Mouse (Mus musculus) gastrocnemius, postnatal 4 days (tissue): ENCODE results near the gene Gm17268. TPM values are rescaled to one million over a fixed set of nuclear protein-coding genes. Genes with fewer than 3 reads are reported as not detected.

Experiments
- DNase-seq, 2 experiments: peaks; one replicate each; pipeline ENCODE4 v3.0.0; 2021 to 2022; ENCODE audit warnings: low spot score in 2 of 2, mixed read lengths in 2 of 2
- total RNA-seq, 2 experiments: library from RNA; stranded (reverse); gene quantifications; 2 replicates each; pipeline ENCODE4 v1.2.3; 2021

The Gm17268 gene
- total RNA-seq, 2 experiments from 2014 or later: not detected

DNA sequence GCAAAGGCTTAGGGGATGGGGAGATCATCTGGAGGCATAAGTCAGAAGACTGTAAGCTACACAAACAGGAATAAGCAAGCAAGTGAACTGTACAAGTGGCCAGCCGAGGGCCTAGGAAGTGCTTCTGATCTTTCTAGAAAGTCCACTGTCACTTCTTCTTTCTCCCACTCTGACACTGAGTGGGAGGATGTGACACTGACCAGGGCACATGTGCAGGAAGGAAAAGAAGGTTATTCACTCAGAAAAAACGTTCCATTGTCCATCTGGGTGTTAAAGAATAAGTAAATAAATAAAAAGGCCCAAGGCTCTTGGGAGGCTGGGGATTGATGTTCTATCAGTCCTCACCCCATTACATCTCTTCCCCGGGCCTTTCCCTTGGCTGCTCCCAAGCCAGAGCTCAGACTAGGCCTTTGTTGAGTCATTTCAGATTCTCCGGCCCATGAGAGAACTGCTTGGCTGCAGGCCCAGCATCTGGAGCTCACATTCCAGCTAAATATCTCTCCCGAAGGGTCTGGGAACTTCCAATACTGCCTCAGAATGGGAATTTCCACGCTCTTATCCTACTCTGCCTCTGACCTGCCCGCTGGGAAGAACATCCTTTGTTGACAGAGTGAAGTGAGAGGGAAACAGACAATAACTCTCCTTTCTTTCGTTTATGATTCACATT lies 5.6 kb downstream of the Gm17268 start:
- peak; percentile 50 to 85 for DNase-seq

DNA sequence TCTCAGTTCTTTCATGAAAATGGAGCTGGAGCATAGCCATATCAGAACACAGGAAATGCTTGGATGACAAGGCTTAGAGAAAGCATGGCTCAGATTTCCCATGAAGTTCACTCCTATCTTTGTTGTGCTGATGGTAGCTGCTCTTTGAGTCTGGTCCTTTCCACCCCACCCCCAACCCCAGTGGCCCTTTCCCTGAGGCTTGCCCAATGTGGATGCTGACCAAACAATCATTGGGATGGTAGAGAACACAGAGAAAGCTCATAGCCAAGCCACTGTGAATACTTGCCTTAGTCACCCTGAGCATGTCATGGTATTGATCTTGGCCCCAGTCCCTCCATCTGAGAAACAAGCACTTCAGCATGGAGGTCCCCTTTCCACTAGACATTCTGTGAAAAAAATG lies 6.2 kb downstream of the Gm17268 start:
- no peak for DNase-seq

DNA sequence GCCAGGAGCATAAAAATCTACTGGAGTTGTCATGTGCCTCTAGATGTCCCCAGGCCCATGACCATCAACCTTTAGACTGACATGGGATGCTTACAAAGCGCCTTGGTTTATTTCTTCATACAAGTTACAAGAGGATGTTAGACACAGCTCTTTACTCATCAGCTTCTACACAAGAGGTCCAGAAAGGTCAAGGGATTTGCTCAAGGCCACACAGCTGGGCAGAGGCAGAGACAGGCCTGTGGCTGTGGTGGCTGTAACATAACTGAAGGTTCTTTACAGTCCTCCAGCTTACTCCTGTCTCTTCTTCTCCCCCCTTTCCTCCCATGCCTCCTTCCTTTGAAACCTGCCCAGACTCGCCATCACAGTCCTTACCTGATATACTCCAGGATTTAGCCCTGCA lies 8.2 kb downstream of the Gm17268 start:
- DNase-seq: no peak

DNA sequence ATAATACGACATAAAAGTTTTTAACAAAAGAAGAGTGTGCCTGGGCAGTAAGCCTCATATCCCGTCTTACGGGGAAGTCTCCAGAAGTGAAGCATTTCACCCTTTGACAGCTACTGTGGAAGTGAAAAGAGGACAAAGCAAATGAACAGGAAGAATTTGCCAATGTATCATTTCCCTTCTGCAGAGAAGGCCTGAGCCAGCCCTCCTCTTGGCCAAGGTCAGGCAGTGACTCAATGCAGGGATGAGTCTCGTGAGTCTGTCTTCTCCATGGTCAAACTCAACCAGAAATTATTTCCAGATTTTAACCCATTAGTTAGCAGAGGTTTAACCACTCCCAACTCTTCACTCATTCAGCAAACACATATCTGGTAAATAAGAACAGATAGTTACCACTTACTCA lies 14.6 kb downstream of the Gm17268 start:
- no peak for DNase-seq

DNA sequence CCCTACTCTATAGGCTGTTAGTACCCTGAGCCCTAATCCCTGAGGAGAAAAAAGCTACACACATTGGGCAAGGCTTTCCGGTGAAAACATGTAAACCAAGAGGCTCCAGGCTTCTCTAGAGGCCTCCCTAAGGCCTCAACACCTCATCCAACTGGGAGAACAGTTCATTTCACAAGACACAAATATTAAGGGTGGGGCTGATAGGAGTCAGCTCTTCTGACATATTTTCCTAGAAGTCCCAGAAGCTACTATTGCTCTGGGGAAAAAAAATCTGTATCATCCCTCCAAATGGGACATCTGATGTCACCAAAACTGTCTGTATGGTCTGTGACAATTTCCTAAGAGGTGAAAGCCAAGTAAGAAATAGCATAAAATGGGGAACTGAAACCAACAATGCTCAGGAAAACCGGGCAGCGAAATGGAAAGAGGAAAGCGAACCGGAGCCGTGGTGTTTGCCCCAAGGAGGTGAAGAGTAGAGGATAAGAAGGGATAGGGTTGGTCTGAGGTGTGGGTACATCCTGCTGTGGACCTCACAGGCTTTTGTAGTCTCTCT lies 15.8 kb downstream of the Gm17268 start:
- DNase-seq: no peak

DNA sequence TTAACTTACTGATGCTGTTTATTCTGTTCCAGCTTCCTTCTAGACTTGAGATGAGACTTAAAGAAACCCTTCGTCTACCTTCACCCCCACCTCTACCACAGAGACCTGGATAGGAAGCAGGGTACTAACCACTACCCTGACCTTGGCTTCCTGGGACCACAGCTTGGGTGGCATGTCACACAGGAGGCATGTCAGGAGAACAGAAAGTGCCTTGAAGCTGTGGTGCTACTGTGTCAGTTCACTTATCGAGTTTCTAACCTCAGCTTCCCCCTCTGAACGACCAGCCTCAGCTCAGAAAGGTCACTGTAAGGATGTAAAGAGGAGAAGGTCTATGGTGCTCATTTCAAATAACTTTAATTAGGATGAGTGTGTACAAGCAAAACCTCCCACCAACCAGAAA lies 17.0 kb downstream of the Gm17268 start:
- DNase-seq: no peak

DNA sequence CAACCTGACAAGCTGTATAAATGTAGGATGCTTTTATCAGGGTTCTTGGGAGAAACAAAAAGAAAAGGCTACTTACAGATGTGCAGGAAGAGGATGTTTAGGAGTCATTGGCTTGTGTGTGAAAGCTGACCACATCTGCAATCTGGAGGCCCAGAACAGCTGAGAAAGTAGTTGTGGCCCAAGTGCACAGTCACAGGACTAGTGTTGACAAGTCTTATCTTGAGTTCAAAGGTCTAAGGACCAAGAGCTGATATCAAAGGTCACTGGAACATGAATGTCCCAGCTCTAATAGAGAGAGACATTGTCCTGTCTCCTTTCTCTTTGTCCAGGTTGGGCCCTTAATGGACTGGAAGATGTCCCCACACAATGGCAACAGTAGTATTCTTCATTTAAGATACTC lies 18.6 kb downstream of the Gm17268 start:
- no peak for DNase-seq

DNA sequence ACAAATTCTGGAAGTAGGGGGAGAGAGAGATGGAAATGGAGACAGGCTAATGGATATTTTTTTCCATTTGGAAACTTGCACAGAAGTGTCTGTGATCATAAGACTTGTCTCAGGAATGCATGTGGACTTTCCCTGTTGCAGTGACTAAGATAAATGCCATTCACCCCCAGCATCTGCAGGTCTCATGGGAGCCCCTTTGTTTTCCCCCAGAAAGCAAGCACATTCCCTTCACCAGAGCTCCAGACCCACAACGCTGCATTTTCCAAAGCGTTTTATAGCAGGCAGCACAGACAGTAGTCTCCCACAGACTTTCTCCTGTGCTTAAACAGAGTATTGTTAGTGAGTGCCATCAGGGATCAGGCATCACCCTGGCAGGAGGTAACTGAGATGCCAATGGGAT lies 19.0 kb downstream of the Gm17268 start:
- no peak for DNase-seq

DNA sequence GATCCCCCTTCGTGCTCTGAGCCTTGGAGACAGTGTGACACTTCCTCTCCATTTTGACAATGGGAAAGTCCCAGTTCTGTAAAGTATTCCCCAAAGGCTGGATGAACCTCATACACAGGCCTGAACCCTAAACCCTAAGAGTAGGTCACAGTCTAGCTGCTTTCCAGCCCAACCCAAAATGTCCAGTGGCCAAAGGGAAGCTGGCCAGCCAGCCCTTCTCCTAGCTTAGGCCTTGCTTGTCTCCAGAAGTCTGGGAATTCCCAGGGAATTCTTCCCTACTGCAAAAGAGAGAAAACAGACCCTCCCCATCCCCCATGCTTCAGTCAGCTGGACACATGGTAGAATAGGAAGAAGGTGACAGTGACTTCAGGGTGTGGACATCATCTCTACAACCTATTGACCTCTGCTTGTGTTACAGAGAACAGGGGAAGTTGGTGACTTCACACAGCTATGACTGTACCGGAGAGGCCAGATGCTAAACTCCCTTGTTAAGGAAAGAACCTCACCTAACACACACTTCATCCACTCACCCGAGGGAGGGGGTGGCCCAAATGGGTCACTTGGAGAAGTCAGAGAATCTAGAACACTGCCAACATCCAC lies 22.1 kb downstream of the Gm17268 start:
- no peak for DNase-seq

DNA sequence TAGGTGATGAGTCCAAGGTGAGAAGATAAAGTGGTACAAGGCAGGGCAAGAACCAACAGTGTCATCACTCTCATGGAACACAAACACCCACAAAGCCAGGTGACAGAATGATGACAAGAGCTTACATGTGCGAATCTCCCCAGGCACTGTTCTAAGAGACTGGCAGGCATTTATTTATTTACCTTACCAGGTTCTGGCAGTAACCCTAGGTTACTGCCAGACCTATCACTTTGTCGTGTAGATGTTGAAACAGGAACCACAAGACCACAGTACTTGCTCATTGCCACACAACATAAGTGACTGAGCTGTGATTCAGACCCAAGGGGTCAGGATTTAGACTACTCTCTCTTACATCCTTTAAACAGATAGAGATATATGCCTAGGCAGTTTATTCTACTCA lies 23.3 kb downstream of the Gm17268 start:
- no peak for DNase-seq

DNA sequence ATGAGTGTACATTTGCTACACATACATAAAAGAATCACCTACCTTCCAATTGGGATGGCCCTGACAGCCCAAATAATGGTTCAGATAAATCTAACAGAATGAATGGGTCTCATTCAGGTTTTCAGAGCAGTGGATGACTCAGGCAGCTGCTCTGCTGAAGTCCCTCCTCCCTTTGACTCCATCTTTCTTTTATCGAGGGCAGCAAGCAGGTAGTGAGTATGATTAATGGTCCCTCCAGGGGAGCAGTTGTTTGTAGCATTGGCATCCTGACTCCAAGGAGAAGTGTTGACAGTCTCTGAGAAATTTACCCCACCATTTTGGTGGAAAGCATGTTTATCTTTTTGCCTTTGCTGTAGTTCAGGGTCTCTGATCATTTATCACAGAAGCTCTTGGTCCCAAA lies 24.6 kb downstream of the Gm17268 start:
- no peak for DNase-seq

DNA sequence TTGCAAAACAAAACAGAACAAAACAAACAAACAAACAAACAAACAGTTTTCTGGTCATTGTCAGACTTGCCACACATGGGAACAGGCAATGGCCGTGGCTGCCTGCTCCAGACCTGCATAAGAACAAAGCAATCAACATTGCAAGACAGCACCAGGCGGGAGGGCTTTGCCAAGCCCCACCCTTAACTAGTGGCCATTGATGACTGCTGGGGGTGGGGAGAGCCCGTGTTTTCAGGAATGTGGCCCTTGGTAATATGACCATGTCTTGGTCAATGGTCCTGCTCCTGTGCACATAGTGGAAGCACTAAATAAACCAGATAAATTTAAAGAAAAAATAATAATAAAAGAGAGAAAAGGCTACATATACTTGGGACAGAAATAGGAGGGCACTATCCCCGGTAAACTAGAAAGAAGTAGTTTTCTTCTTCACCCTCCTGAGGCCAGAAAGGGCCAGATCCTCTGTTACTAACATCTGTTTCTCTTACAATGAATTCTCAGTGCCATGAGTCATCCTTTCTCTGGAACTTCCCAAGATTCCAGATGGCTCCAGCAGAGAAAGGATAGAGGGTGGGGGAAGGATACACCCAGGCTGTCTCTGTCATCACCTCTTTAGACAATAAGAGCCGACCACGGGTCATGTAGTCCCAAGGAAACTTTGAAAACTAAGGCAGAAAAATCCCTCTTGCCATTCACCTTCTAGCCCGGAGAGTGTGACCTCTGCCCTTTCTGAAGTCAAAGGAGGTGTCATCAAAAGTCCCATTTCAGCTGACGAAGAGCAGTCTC lies 26.8 kb downstream of the Gm17268 start:
- no peak for DNase-seq

DNA sequence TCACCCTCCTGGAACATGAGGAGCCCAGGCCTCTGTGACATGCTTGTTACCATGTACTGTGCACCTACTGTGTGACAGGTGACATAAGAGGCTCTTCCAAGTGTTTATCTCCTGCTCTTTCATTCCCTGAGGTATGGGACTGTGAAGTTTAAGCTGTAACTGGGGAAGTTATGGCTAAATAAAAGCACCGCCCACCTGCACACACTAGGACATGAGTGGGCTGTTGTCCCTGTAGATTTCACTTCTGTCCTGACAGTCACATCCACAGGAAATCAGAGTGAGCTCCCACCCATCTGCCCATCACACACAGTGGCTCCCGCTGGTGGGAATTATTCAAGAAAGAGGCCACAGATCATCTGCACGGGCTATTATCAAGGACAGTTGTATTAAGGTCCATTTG lies 28.2 kb downstream of the Gm17268 start:
- DNase-seq: no peak

DNA sequence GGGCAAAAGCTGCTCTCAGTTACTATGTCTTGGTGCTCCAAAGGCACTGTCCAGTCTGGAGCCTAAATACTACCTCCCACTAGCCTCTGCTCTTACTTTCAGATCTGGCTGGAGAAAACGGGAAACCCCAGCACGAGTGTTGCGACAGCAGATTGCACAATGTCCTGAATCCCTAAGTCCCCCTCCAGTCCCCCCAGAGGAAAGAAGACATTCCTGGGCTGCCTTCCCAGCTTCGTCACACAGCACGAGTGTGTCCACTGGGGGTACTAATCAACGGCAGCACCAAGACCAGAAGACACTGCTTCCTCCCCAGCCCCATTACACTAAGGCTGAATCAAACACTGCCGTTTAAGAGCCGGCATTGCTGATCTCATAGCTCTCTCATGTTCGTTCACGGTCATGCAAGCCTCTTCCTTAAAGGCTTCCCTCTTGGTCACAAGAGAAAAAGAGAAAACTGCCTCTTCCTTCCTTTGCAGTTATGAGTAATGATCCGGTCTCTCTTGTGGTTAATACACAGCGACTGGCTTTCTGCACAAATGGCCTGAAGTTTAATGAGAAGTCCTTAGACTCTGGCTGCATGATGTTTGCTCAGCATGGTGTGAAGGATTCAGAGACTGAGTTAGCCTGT lies 31.5 kb downstream of the Gm17268 start:
- DNase-seq: peak in 1 of 2 experiments; percentile 51

DNA sequence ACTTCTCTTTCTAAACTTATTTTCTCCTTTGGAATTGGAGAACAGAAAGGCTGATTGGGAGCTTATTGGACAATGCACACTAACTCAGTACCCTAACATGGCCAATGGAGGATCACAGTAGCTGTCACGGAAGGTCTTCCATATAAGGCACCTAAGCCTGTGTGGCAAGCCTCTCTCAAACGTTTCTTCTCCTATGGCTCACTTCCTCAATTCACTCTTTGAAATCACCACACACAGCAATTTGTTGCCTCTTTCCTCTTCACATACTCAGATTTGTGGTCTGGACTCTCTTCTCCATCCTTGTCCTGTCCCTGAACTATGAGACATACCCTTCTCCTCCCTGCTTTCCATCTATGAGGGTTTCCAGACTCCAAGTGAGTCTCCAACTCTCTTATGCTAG lies 33.6 kb downstream of the Gm17268 start:
- DNase-seq: no peak

DNA sequence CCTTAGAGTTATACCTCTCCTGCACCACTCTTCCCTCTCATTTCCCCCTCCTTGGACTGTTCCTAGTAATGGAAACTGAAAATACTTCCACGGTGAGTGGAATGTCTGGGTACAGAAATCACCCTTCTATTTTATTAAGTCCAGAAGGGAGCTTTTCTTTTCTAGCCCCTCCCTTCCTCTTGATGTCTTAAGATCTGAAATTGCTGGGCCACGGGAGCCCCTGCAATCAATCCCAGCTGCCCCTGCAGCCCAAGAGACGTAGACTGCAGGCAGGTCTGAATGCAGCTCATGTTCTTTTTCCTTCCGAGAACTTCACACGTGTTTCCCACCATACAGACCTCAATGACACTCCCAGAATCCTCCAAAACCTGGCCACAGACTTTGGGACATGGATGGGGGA lies 37.8 kb downstream of the Gm17268 start:
- no peak for DNase-seq

DNA sequence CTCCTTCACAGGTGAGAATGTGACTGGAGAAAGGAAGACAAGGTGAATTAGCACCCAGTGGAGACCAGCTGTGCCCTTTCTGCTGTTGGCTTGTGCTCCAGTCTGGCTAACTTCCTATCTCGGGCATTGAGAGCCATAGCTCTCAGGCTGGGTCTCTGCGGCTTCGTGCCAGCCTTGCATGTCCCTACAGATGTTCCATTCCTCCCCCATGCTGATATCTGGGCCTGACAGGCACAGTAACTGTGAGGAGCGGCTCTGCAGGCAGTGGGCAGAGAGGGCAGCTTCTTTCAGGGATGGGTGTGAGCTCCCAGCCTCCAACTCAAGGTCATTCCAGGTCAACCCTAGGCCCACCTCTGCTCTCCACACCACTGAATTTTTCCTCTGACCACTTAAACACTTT lies 38.9 kb downstream of the Gm17268 start:
- DNase-seq: no peak

DNA sequence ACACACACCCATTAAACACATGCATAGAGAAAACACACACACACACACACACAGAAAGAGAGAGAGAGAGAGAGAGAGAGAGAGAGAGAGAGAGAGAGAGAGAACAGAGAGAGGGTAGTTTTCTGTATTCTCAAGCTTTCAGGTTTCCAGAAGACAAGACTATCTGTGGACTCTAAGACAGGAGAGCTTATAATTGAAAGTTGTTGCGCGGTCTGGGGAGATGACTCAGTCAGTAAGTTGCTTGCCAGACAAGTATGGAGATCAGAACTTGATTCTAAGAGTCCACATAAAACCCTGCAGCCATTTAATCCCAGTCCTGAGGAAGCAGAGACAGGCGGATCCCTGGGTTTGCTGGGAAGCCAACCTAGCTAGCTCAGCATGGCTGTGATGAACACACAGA lies 39.7 kb downstream of the Gm17268 start:
- no peak for DNase-seq

DNA sequence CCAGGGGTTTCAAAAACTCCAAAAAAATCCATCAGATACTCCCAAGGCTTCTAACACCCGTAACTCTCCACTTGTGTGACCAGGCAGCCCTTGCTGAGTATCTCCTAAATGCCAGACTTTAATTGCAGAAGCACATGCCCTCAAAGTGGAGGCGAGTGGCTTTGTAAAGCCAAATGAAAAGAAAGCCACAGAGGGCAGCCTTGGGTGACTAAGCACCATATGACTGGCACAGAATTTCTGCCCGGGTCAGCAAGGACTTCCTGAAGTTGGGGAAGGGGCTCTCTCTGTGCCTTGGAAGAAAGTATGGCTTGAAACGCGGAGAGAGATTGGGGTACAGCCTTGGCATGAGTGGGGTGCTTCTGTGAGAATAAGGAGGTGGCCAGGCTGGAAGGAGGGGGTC lies 41.3 kb downstream of the Gm17268 start:
- no peak for DNase-seq

DNA sequence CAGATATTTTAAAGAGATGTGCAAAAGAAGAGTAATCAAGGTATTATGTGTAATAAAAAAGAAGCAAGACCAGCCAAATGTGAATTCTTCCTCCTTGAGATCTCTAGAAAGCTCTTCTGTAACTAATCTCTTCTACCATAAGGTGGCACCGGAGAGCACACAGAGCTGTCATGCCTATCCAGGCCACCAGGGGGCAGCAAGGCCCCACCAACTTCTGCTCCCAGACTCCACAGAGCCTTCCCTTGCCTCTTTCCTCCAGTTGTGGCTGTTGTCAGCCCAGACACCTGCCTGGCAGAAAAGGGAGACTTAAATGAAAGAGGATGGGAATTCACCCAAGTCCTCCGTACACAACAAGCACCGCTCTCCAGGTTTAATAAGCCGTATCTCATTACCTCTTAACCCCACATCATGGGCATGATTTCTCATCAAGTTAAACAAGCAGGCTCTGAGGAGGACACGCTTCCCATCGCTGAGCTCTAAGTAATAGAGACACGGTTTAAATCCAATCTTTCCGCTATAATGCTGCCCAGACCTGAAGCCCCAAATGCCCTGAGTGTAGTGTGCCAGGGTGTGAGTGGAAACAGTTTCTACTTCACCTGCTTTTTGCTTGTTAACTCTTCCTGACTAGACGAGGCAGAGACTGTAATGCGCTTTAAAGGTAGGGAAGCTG lies 42.1 kb downstream of the Gm17268 start:
- DNase-seq: peak; percentile 65

DNA sequence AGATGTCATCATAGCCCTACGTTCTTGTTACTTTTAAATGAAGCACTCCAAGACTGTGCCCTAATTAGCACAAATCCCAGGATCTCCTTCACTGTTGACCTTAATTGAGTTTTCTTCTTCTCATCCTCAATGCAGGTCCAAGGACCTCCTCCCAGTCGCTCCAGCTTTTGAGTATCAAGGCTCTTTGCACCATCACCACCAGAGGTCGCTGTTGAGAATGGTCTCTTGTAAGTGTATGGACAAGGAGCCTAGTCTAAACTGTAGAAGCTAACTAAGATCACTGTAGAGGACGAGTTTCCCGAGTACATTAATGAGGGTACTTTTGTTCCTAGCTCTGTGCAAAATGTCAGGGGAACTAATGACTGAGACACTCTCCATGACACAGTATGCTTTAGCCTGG lies 55.2 kb downstream of the Gm17268 start:
- DNase-seq: peak in 1 of 2 experiments; percentile 63
